Mouse (Mus musculus) MN1 (cell line): ENCODE results near the gene Tha1.

Source experiments
- DNase-seq: peaks from one replicate; pipeline ENCODE4 v3.0.0-alpha.2; 2016; ENCODE audit warnings: low spot score

Tha1 gene

DNA sequence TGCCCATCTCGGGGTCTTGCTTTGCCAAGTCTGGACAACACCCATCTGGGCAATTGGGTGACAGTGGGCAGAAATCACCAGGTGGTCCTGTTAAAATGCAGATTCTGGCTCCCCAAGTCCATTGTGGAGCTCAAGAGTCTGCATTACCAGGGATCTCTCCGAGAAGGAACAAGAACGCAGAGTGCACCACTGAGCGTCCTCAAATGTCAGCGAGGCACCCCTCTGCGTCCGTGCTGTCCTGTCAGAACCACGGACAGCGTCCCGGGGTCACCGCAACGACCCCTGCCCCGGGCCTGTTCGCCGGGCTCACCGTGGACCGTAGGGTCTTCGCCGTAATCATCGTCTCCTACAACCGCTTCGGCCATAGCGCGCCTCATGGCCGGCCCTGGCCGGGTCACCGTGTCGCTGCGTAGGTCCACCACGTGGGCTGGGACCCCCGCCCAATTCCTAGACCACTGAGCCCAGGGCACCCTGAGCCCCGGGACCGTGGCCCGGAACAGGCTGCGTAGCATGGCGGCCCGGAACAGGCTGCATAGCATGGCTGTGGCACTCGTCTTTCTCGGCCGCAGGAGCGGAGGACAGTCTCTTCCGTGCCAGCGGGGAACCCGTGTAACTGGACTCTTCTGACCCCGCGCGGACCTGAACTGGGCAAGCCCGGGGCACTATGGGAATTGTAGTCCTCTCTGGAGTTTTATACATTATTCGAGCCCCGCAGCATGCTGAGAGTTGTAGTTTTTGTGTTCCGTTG, at the start of gene Tha1:
Gene Tha1, minus strand, starts transcription at position 621 of the 748 bp plus-strand sequence.
- peak; percentile 87 for DNase-seq

DNA sequence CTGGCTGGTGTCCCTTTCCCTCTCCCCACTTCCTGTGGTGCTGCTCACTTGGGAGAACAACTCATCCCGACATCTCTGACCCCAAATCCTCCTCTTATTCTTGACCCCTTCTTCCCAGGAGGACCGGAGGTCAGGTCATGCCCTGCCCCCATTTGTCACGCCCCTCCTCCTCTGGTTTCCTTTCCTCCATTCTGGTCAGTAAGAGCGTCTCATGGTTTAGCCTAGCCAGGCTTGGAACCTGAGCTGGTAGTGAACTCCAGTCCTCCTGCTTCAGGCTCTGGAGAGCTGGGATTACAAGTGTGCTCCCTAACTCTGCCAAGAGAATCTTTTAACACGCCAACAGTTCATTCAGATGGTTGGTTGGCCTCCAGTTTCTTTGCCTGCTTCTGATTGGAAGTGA, 45.9 kb upstream of the Tha1 start:
- DNase-seq, result no peak

- DNase-seq, result no peak
Measured at GRCm38 (mm10) chr11:117918541-117918940, 45.3 kb upstream of the Tha1 start.

DNA sequence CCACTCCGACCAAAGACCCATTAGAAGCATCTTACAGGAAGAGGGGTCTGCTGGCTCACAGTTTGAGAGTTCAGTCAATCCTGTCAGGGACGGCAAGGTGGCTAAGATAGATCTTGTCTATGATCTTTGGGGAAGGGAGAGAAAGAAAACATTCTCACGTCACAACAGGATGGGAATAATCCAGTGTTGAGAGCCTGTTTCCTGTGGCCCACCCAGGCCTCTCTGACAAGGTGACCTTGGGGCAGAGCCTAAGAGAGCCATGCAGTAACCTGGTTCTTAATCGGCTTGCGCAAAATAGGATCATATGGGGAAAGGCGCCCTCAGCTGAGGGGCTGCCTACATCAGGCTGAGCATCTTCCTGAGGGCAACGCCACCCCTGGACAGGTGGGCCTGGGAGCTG, 42.6 kb upstream of the Tha1 start:
- DNase-seq, result no peak

- no peak for DNase-seq
Measured at GRCm38 (mm10) chr11:117915341-117915740, 42.1 kb upstream of the Tha1 start.

DNA sequence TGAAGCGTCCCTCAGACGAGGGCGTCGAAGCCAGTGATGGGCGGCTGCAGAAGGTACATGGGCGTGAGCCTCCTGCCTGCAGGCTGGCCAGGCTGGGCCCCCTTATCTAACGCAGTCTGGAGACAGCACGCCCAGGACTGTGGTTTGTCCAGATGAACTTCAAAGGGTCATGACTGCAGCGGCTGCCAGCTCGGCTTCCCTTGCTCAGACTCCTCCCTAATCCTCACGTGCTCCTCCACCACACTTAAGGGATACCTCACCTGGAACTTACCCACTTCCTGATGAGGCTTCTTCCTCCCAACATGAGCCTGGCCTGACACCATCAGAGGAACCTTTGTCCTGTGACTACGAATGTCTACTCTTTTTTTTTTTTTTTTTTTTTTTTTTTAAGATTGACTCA, 41.2 kb upstream of the Tha1 start:
- peak; percentile 57 for DNase-seq

DNA sequence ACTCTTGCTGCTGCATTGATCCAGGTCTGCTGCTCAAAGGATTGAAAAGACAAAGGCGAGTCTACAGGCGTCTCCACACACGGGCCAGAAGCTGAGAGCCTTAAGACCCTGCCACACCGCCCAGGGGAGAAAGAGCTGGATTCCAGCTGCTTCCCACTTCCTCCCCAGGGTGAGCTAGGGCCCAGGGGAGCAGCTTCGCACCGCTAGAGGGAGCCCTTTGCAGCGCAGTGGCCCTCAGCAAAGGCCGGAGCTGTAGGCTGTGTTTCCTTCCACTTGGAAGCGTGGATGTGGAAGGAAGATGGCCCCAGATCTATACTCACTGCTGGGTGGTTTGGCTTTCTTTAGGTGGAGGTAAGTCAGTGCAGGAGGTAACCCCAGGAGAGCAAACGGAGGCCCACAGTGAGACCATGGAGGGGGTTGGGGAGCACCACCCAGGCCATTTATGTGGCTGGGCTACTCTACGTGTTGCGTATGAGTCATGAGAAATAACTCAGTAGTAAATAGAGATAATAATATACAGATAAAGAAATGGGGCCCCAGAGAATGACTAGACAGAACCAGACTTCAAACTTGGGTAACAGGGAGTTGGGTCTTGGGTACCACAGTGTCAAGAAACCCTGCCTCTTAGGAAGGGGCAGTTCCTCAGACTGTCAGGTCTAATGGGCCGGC, 39.5 kb upstream of the Tha1 start:
- peak; percentile 70 for DNase-seq

GRCm38 (mm10) chr11:117909337-117909736, 36.1 kb upstream of the Tha1 start:
- no peak for DNase-seq

- no peak for DNase-seq
Measured at GRCm38 (mm10) chr11:117904442-117904841, 31.2 kb upstream of the Tha1 start.

DNA sequence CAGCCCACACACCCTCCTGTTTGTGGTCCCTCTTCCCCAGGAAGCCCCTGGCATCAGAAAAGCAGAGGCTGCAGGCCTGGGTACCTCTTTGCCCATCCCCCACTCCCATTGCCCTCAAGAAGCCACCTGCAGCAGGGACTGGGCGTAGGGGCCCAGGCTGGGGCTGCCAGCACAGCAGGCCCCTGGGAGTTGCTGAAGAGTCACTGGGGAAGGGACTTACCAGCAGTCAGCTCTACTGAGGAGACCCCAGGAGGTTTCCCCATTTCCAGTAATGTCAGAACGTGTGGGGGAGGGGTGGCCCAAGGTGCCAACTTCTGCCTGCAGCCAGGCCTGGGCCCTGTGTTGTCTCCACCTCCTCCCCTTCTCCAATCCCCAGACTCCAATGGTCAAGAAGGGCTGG, 29.0 kb upstream of the Tha1 start:
- no peak for DNase-seq

DNA sequence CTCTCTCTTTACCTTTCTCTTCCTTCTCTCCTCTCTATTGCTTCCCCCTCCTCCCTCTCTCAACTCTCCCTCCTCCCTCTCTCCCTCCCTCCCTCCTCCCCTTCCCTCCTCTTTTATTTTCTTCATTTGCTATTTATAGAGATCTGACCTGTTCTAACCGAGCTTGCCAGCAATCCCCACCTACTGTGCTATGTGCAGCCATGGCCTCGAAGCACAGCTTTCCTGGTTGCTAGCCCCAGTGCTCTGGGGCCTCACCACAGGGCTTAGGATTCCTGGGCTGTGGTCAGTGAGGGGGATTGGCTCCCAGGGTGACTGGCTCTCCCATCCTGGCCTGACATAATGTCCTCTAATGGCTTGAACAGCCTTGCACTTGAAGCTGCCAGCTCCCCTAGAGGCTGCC, 23.3 kb upstream of the Tha1 start:
- DNase-seq, result no peak

- no peak for DNase-seq
Measured at GRCm38 (mm10) chr11:117894676-117895075, 21.4 kb upstream of the Tha1 start.

DNA sequence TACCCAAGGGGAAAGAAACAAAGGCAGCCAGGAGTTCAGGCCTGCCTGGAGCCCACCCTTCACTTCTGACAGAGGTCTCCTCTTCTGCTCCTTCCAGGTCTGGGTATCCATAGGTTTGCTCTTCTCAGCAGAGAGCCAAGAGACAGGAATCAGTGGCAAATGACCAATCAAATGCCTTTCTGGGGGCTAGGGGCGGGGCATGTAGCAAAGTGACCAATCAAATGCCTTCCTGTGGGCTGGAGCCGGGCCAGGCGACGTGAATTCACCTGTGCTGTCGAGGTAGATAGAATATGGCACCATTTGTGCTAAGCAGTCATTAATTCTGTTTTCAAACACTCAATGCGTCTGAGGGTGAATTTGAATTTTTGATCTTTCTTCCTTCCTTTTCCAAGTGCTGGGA, 18.9 kb upstream of the Tha1 start:
- DNase-seq, result no peak

DNA sequence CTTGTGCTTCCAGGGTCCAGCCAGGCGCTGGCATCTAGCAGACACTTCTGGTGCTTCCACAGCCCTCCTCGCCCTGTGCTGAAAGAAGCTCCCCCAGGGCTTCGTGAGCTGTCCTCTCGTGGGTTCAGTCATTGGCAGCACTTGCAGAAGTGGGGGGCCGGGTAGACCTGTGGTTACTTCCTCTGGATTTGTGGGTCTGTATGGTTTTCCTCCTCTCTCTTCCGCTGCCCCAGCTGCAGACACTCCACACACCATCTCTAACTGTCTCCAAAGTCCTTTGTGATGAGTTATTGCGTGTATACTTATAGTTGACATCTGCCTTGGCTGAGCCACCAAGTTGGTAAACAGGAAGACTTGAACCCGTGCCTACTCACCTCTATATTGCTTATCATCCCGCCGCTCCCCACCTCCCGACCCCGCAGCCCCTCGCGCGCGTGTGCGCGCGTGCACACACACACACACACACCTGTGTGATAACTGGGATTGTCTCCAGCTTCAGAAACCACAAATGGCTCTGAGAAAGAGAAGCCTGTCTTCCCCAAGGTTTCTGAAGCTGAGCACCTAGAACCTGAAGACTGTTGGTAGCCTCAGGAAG, 18.4 kb upstream of the Tha1 start:
- DNase-seq, result no peak

- peak; percentile 77 for DNase-seq
Measured at GRCm38 (mm10) chr11:117890519-117891282, 17.4 kb upstream of the Tha1 start.

DNA sequence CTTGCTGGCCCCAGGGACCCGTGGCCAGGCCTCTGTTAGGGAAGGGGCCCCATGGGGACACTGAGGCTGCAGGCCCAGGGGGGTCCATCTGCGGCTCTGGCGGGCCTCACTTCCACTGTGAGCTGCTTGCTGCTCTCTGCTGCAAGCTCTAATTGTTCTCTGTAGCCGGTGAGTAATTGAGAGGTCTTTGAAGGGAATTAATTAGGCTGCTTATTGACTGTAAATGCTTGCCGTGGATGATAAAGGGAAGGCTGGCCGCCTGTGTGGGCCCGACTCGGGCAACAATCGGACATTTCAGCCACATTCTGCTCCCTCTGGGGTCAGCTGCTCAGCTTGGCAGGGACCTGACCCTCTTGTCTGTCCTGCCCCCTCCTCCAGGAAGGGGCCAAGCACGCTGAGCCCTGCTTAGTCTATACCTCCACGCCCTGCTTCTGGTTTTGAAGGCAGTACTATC, 16.6 kb upstream of the Tha1 start:
- DNase-seq, result peak; percentile 45

- DNase-seq, result no peak
Measured at GRCm38 (mm10) chr11:117888853-117889822, 15.9 kb upstream of the Tha1 start.

DNA sequence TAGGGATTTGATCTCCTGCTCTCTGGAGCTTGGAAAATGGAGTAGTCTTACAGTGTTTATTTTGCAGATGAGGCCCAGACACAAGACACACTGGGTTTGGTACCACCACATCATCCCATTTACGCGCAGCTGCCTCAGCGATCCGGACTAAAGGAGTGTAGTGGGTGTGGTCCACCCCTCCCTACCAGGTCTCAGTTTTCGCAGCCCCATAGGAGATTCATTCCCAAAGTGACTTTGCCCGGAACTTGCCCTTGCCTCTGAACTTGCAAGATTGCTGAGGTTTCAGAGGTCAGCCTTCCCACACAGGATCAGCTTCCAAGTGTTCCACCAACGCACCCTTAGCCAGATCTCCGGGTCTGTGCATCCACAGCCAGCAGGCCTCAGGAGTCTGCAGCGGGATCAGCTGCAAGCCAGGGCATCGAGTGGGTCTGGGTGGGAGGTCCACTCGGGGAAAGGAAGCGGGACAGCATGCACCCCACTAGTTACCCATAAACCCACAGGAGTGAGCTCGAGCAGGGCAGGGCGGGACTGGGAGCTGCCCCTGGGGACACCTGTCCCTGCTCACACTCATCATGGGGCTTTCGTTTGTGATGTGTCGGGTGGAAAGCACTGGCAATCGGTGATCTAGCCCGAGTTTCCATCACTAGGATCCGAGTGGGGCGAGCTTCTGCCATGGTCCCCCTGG, 15.0 kb upstream of the Tha1 start:
- no peak for DNase-seq

DNA sequence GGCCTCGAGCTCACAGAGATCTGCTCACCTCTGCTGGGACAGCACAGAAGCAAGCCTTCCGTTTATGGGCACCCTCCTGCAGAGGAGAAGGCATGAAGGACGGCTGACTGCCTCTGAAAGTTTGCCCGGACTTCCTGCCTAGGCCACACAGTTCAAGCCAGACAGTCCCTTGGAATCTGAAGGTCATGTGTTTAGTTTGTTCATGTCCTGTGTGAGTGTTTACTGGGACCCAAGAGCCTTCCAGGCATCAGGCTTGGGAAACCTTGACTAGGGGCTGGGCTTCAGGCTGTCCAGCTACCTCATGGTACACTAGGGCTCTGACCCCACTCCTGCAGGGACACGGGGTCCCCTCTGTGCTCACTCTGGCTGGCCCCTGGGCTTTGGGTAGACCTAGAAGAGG, 12.7 kb upstream of the Tha1 start:
- no peak for DNase-seq

DNA sequence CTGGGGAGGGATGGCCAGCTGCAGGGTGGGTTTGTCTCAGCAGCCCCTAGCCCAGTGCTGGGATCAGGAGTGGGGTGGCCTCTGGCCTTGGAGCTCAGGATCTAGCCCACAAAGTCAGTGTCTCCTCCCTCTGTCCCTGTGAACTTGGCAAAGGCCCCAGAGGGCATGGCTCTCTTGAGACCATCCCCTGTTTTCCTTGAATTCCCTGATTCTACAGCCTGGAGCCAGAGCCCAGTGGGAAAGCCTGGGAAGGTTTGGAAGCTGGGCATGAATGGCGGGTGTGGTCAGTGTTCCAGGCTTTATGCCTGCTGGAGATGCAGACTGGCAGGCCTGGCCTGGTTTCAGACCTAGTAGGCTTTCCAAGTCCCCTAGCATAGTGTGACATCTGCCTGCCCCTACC, 8.9 kb upstream of the Tha1 start:
- peak; percentile 58 for DNase-seq

DNA sequence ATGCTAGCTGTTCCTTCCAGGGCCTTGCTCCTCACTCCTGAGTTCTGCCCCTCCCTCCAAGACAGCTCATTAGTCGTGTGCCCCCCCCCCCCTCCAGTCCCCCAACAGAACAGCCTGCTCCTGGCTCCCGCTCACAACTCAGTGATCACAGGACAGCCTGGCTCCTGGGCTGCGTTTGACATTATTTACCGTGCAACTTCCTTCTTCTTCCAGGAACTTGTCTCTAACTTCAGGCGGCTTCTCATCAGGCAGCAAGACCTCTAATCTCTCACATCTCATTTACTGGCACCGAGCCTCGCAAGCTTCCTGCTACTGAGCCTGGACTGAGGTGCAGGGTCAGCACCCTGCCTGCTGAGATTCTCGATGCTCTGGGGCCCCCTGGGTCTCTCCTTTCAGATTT, 8.5 kb upstream of the Tha1 start:
- DNase-seq, result peak; percentile 70
